Comparison of ENCODE assay signal across 11 mouse cellular contexts in the genomic region with DNA sequence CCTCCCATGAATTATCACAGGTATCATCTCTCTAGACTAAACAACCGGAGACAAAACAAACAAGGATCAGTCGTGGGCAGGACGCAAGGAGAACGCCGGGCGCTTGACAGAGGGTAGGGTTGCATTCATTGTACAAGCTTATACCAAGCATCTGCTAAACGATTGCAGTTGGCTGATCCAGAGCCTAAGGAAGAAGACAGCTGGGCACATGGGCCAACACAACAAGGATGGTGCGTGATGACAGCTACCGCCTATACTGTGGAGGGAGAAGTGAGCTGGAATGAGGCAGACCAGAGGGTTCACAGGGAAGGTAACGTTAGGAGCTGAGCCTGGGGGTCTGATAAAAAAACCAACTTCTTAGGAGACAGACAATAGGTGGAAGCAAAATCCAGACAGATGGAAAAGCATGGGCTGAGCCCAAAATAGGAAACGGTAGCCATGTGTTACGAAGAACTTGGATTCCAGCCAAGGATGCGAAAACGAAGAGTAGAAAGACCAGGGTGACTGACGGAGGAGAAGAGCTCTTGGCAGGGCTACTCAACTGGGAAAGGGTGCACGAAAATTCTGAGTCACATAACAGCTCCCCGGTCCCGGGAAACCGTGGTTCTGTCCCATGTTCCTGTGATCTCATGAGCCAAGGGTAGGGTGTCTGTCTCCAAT. TPM values are rescaled to one million over a fixed set of nuclear protein-coding genes. Genes with fewer than 3 reads are reported as not detected.
DNase-seq lines count a peak whose midpoint lies in the region; ATAC-seq lines count a peak whose summit lies in the region.
"Had no signal": no experiment of that assay in that cellular context is flagged by ENCODE, and none has a peak within 500 bp of the region (broad histone marks: within the 10 kb centered on the region; RNA-seq: fewer than 3 reads in every experiment).

No protein-coding gene starts in this region.

- WGBS in forebrain, embryonic 13.5 days: 80% methylated on average over 19 of the region's 19 CpGs
- 93% methylated on average over 19 of the region's 19 CpGs for WGBS in forebrain, embryonic 11.5 days
- 89% methylated on average over 19 of the region's 19 CpGs for WGBS in midbrain, embryonic 11.5 days

- H3K9me3 ChIP-seq in forebrain, embryonic 13.5 days (replicated peaks): no peaks in the 10 kb centered on the region
- no peaks in the 10 kb centered on the region for H3K9me3 ChIP-seq in forebrain, embryonic 11.5 days (ENCODE audit: control insufficient read depth, low read length)
- H3K9me3 ChIP-seq in midbrain, embryonic 11.5 days (ENCODE audit: control insufficient read depth, low read length): no peaks in the 10 kb centered on the region
- H3K9me3 ChIP-seq: liver, embryonic 13.5 days; neural tube, embryonic 13.5 days had no signal

- no peaks in the 10 kb centered on the region for H3K27me3 ChIP-seq in forebrain, embryonic 13.5 days
- no peaks in the 10 kb centered on the region for H3K27me3 ChIP-seq in forebrain, embryonic 11.5 days (ENCODE audit: control insufficient read depth, insufficient read depth, low read length)
- no peaks in the 10 kb centered on the region for H3K27me3 ChIP-seq in midbrain, embryonic 11.5 days (ENCODE audit: control insufficient read depth, insufficient read depth, low read length)
- H3K27me3 ChIP-seq: liver, embryonic 13.5 days; neural tube, embryonic 13.5 days had no signal

- H3K9ac ChIP-seq in forebrain, embryonic 13.5 days: no peak overlapping the region
- no peak overlapping the region for H3K9ac ChIP-seq in forebrain, embryonic 11.5 days (ENCODE audit: low read length)
- H3K9ac ChIP-seq in midbrain, embryonic 11.5 days (ENCODE audit: low read length): no peak overlapping the region
- H3K9ac ChIP-seq: liver, embryonic 13.5 days; neural tube, embryonic 13.5 days had no signal

- ATAC-seq in forebrain, embryonic 13.5 days: 0 out of 2 replicates have a peak, but pooled peaks have one; percentile 21
- no peak for ATAC-seq in forebrain, embryonic 11.5 days (replicated peaks; ENCODE audit: low FRiP score)
- no peak for ATAC-seq in midbrain, embryonic 11.5 days (ENCODE audit: low FRiP score)

- no peaks in the 10 kb centered on the region for H3K36me3 ChIP-seq in forebrain, embryonic 13.5 days (ENCODE audit: poor library complexity, severe bottlenecking)
- H3K36me3 ChIP-seq in forebrain, embryonic 11.5 days (ENCODE audit: control insufficient read depth, insufficient read depth, low read length): no peaks in the 10 kb centered on the region
- H3K36me3 ChIP-seq in midbrain, embryonic 11.5 days (ENCODE audit: control insufficient read depth, insufficient read depth, low read length): no peaks in the 10 kb centered on the region
- H3K36me3 ChIP-seq: liver, embryonic 13.5 days; neural tube, embryonic 13.5 days had no signal

- no peak overlapping the region for H3K4me3 ChIP-seq in forebrain, embryonic 13.5 days
- no peak overlapping the region for H3K4me3 ChIP-seq in forebrain, embryonic 11.5 days (ENCODE audit: low read depth, low read length)
- H3K4me3 ChIP-seq in midbrain, embryonic 11.5 days (ENCODE audit: low read depth, low read length): no peak overlapping the region
- H3K4me3 ChIP-seq: liver, embryonic 13.5 days; neural tube, embryonic 13.5 days had no signal

- no peak for DNase-seq in forebrain, embryonic 11.5 days (ENCODE audit: low spot score)
- DNase-seq in frontal cortex, postnatal 36 days (ENCODE audit: low spot score in 2 of 2): peak; percentile 20 to 59
- peak; percentile 42 for DNase-seq in layer of hippocampus, adult 11-12 months (ENCODE audit: low spot score)
- peak; percentile 35 for DNase-seq in lung, postnatal 36 days
- DNase-seq in thymus, postnatal 14 days: no peak
- DNase-seq in midbrain, embryonic 11.5 days (ENCODE audit: low spot score, missing footprints): no peak
- no peak for DNase-seq in thymus, postnatal 25 days
- DNase-seq: gastrocnemius, postnatal 14 days; liver, embryonic 13.5 days had no signal

- H3K27ac ChIP-seq in forebrain, embryonic 13.5 days: no peak overlapping the region
- H3K27ac ChIP-seq in forebrain, embryonic 11.5 days (ENCODE audit: low read depth, low read length): no peak overlapping the region
- no peak overlapping the region for H3K27ac ChIP-seq in midbrain, embryonic 11.5 days (ENCODE audit: low read depth, low read length)
- H3K27ac ChIP-seq: liver, embryonic 13.5 days; neural tube, embryonic 13.5 days had no signal

- H3K4me1 ChIP-seq in forebrain, embryonic 13.5 days: no peaks in the 10 kb centered on the region
- no peaks in the 10 kb centered on the region for H3K4me1 ChIP-seq in forebrain, embryonic 11.5 days (replicated peaks; ENCODE audit: control insufficient read depth, insufficient read depth, low read length)
- H3K4me1 ChIP-seq in midbrain, embryonic 11.5 days (ENCODE audit: control insufficient read depth, insufficient read depth, low read length): no peaks in the 10 kb centered on the region
- H3K4me1 ChIP-seq: liver, embryonic 13.5 days; neural tube, embryonic 13.5 days had no signal

- H3K4me2 ChIP-seq in forebrain, embryonic 13.5 days: no peak overlapping the region
- no peak overlapping the region for H3K4me2 ChIP-seq in forebrain, embryonic 11.5 days (ENCODE audit: low read depth, low read length, severe bottlenecking)
- H3K4me2 ChIP-seq in midbrain, embryonic 11.5 days: no peak overlapping the region
- H3K4me2 ChIP-seq: liver, embryonic 13.5 days; neural tube, embryonic 13.5 days had no signal

RNA-seq across cellular contexts. Expression of gene Flt1, which starts 53.9 kb away (rescaled TPM):
- 7.2 and 8.5 TPM in 2 replicates for polyA plus RNA-seq in forebrain, embryonic 13.5 days (2015; fragmentation: Nextera tagmentation; extraction: Ambion mirVana)
- 10.1 and 11.9 TPM in 2 replicates for polyA plus RNA-seq in forebrain, embryonic 11.5 days (2014; fragmentation: Nextera tagmentation; extraction: Ambion mirVana)
- 11.2 and 11.6 TPM in 2 replicates for polyA plus RNA-seq in midbrain, embryonic 11.5 days (2014; fragmentation: Nextera tagmentation; extraction: Ambion mirVana)

Comparison
In these comparisons a context has a peak if more than half of its experiments do, and no peak if none do; other contexts are left out.
1. DNase-seq: peak in frontal cortex, postnatal 36 days (2 of 2), layer of hippocampus, adult 11-12 months (single experiment) and lung, postnatal 36 days (single experiment); none in forebrain, embryonic 11.5 days (single experiment), thymus, postnatal 14 days (single experiment), midbrain, embryonic 11.5 days (single experiment) and thymus, postnatal 25 days (single experiment).